Mouse (Mus musculus) neural tube, embryonic 10.5 days (tissue): ENCODE results near the gene Pbrm1.

Experiments
- DNase-seq: peaks from one replicate; pipeline ENCODE4 v3.0.0-alpha.2; 2017; ENCODE audit warnings: low spot score; ENCODE audit errors: extremely low spot score

Pbrm1 gene

GRCm38 (mm10) chr14:31018860-31019291 lies at the start of gene Pbrm1, which contains the start of gene Gnl3:
Gene Pbrm1, plus strand, starts transcription at chr14:31019138.
Gene Gnl3, minus strand, starts transcription at chr14:31019152.
- peak; percentile 98 for DNase-seq

GRCm38 (mm10) chr14:30974204-30974603 lies 44.7 kb upstream of the Pbrm1 start:
- DNase-seq = no peak

GRCm38 (mm10) chr14:30976222-30976621 lies 42.7 kb upstream of the Pbrm1 start:
- DNase-seq = no peak

DNA sequence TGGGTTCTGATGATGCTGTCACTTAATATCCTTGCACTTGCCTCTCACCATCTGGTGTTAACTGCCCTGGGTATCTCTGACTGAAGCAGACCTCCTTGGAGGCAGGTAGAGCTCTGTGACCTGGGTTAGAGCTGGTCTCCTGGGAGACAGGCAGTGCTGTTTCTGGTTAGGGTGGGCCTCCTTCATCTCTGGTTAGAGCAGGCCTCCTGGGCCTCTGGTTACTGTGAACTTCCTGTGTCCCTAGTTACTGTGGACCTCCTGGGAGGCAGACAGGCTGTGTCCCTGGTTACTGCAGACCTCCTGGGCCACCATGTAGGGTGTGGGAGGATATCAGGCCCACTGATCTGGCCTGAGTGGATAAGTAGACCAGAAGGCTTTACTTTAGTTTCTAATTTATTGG lies 22.5 kb upstream of the Pbrm1 start:
- DNase-seq = no peak

- DNase-seq = no peak
Observed at GRCm38 (mm10) chr14:31000356-31000755, 18.6 kb upstream of the Pbrm1 start.

- no peak for DNase-seq
Observed at GRCm38 (mm10) chr14:31000816-31001306, 18.1 kb upstream of the Pbrm1 start.

DNA sequence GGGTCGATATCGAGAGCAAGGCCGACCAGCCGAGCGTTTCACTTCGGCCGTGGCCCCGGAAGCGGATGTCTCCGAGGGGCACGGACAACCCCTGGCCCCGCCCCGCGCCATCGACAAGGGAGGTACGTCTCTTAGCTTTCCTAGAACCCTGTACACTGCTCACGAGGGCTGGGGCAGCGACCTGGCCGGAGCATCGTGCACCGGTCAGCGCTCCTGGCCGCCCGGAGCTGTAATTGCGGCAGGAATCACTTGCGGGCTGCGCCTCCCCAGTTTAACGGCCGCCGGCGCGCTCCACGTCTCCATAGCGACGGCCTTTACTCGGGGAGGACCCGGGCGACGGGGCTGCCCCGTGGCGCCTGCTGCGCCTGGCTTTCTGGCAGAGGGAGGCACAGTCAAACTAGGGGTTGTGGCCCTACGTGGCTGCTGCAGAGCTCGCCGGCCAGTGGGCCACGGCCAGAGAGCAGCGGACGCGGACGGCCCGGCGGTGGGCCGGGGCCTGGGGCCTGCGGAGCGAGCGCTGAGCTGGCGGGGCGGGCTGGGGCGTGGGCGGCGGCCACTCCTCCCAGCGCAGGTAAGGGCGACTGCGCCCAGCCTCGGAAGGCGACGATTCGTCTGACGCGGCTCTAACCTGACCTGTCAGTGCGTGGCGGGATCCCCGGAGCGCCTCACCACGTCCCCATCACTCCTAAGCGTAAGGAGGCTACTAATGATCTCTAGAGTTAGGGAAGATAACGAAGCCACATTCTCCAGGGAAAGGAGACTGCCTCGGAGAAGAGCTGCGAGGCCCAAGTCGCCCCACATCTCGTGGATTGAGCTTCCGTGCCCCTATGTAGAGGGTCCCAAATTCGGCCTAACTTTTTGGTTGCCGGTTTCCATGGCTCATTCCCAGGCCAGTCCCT lies 17.4 kb upstream of the Pbrm1 start, which contains the start of the genes Glt8d1 and Spcs1:
Gene Glt8d1 (plus strand): TSS at position 94 of the 899 bp plus-strand sequence.
Gene Spcs1 (minus strand): TSS at position 366 of the 899 bp plus-strand sequence.
- DNase-seq = peak; percentile 89

DNA sequence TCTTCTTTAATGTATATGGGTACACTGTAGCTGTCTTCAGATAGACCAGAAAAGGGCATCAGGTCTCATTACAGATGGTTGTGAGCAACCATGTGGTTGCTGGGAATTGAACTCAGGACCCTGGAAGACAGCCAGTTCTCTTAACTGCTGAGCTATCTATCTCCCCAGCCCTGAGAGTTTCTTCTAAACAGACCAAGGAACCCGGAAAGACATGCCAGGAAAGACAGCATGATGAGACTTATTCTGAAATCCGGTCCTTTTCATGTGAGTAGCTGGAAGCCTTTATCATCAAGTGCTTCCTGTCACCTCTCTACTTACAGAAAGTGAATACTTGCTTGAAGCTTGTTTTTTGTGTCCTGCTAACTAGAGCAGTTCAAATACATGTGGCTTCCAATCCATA lies 14.4 kb upstream of the Pbrm1 start:
- DNase-seq = no peak

DNA sequence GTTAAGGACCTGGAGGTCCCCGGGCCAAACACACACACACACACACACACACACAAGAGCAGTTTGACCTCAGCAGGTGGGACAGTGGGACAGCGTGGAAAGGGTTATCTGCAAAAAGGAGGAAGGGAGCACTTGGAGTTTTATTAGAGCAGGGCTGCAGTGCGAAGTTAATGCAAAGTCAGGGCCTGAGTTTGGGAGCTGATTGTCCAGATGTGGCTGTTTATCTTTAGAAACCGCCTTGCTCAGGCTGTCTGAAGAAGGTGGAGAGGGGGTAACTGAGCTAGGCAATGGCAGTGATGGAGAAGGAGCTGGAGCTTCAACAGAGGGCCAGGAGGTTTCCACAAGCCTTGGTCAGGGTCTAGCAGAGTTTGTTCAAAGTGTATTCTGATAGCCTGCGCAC lies 12.2 kb upstream of the Pbrm1 start:
- no peak for DNase-seq

DNA sequence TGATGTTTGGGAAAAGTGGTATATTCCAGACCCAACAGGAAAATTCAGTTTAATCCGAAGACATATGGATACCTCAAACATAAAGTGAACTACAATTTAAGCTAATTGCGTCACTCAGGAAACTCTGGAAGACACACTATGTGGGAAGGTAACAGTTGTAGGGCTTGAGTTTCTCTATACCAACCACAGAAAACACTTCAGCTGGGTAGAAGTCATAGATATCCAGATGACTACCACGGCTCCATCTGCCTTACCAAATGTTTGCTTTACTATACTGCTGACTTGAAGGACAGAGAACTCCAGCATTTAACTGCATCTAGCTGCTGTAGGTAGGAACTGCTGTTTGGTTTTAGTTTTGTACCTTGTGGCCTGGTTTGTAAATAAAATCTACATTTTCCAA lies 7.3 kb upstream of the Pbrm1 start:
- no peak for DNase-seq

GRCm38 (mm10) chr14:31013928-31014327 lies 5.0 kb upstream of the Pbrm1 start:
- no peak for DNase-seq

GRCm38 (mm10) chr14:31016063-31016462 lies 2.9 kb upstream of the Pbrm1 start:
- DNase-seq = no peak

DNA sequence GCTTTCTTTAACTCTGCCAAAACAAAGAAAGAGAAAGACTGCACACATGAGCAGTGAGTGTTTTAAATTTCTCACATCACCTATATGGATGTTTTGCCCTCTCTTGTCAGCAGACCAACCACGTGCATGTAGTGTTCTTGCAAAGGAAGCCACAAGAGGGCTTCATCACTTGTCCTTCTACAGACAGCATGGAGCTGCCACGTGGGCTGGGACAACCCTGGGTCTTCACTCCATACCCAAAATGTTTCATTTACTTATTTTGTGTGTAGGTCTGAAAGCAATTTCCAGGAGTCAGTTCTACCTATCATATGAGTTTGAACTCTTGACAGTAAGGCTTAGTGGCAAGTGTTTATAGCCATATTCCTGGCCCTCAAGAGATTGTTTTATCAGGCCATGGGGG lies 1.1 kb upstream of the Pbrm1 start:
- peak; percentile 18 for DNase-seq

- DNase-seq = no peak
Observed at GRCm38 (mm10) chr14:31019331-31020205, 630 bp downstream of the Pbrm1 start.

- DNase-seq = no peak
Observed at GRCm38 (mm10) chr14:31022579-31022978, 3.6 kb downstream of the Pbrm1 start.

- DNase-seq = peak; percentile 15
Observed at GRCm38 (mm10) chr14:31025785-31026184, 6.8 kb downstream of the Pbrm1 start.

- no peak for DNase-seq
Observed at GRCm38 (mm10) chr14:31045296-31045695, 26.4 kb downstream of the Pbrm1 start.

- DNase-seq = no peak
Observed at GRCm38 (mm10) chr14:31045817-31046216, 26.9 kb downstream of the Pbrm1 start.

- no peak for DNase-seq
Observed at GRCm38 (mm10) chr14:31062277-31062676, 43.3 kb downstream of the Pbrm1 start.

DNA sequence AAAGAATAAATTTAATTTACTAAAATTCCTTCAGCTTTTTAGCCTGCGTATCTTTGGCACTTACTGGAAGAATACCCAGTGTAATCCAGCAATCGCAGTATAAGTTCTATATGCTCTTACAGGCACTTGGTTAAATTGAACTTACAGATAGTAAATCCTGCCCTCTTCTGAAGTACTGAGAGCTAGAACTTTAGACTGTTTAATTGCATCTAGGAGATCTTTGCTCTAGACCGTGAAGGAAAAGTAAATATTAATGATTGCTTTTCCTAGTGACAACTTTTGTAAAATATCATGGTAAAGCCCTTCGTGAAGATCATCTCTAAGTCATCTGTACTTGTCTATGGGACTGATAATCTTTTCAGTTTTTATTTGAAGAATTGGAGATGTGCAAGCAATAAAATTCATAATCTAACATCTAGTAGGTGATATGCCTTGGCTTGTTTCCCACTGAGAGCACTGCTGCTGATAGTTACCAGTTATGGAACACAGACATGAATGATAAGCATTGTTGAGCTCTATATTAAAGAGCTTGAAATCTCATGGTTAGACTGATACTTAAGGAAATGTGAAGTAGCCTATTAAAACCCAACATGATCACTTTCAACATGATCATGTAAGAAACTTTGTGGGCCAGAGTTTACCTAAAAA lies 50.3 kb downstream of the Pbrm1 start:
- no peak for DNase-seq

- DNase-seq = no peak
Observed at GRCm38 (mm10) chr14:31078597-31079208, 59.8 kb downstream of the Pbrm1 start.
